Mouse (Mus musculus): ENCODE measurements around the gene Olfr69. TPM values are rescaled to one million over a fixed set of nuclear protein-coding genes. Genes with fewer than 3 reads are reported as not detected.
"Not testable (repeated sequence)": the region's sequence is repeated elsewhere in the genome, so short reads cannot be mapped to it uniquely, and the experiment has no call there.

The Olfr69 gene
- polyA plus RNA-seq, 1 experiment from 2014 or later: not detected

DNA sequence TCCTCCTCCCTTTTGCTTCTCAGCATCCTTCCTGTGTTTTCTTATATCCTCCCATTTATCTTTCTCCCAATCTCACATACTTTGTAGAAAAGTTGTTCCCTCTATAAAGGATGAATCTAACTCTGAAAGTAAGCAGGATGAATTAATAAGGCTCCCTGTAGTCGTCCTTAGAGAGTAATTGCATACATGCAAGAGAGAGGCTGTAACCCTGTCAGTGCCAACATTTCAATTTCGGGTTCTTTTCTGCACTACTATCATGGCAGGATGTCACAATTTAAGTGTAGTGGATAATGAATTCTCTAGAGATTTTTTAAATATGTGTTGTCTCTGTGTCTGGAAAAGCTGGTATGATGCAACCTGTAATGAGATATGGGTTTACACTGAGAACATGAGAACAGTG lies 14.2 kb downstream of the Olfr69 start, which contains the start of gene Olfr630:
Gene Olfr630, minus strand, starts transcription at position 101 of the 400 bp plus-strand sequence.
- Histone ChIP-seq H3K27me3 (ENCODE audit: control insufficient read depth, insufficient read depth, low read depth, low read length) (no peaks in the 10 kb centered on the region), H3K4me1 (ENCODE audit: control insufficient read depth, low read depth, low read length) (no peaks in the 10 kb centered on the region), H3K4me3 (ENCODE audit: low read depth, low read length) (no peak within 1 kb of the TSS), H3K9me3 (replicated peaks; ENCODE audit: control insufficient read depth, low read length) (no peaks in the 10 kb centered on the region), H3K27ac (ENCODE audit: low read length) (no peak within 1 kb of the TSS), H3K36me3 (ENCODE audit: control insufficient read depth, insufficient read depth) (no peaks in the 10 kb centered on the region), H3K4me2 (ENCODE audit: low read depth, low read length) (no peak within 1 kb of the TSS), H3K9ac (ENCODE audit: low read depth, low read length) (no peak within 1 kb of the TSS)
- WGBS (ENCODE audit: insufficient replicate concordance): 32% methylated on average over 2 of the region's 2 CpGs
- ATAC-seq (ENCODE audit: low read depth): no peak

DNA sequence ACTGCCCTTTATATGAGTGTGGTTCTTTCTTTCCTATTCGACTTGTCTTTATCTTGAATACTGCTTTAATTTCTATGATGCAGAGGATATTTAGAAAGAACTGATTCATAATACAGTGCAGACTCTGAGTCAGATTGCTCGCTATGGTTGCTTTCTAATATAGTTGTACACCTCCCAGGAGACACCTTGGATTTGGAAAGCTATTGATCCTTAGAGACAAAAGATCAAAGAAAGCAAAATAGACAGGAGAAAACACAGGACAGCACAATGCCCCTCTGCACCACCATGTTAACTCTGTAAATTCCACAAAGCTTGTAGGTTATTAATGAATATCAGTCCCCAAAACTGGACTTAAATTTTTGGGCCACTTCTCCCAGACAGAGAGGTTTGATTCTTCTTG lies 26.6 kb downstream of the Olfr69 start, which contains the start of gene Olfr629:
Gene Olfr629, minus strand, starts transcription at position 101 of the 400 bp plus-strand sequence.
- 52% methylated on average over 2 of the region's 2 CpGs for whole genome bisulfite sequencing (ENCODE audit: insufficient replicate concordance)
- H3K4me2 ChIP-seq (ENCODE audit: low read depth, low read length): no peak within 1 kb of the TSS
- H3K36me3 ChIP-seq (ENCODE audit: control insufficient read depth, insufficient read depth): no peaks in the 10 kb centered on the region
- no peak within 1 kb of the TSS for H3K4me3 ChIP-seq (ENCODE audit: low read depth, low read length)
- no peaks in the 10 kb centered on the region for H3K4me1 ChIP-seq (ENCODE audit: control insufficient read depth, low read depth, low read length)
- no peak for ATAC-seq (ENCODE audit: low read depth)
- H3K9me3 ChIP-seq (replicated peaks; ENCODE audit: control insufficient read depth, low read length): no peaks in the 10 kb centered on the region
- no peaks in the 10 kb centered on the region for H3K27me3 ChIP-seq (ENCODE audit: control insufficient read depth, insufficient read depth, low read depth, low read length)
- no peak within 1 kb of the TSS for H3K9ac ChIP-seq (ENCODE audit: low read depth, low read length)
- H3K27ac ChIP-seq (ENCODE audit: low read length): no peak within 1 kb of the TSS

DNA sequence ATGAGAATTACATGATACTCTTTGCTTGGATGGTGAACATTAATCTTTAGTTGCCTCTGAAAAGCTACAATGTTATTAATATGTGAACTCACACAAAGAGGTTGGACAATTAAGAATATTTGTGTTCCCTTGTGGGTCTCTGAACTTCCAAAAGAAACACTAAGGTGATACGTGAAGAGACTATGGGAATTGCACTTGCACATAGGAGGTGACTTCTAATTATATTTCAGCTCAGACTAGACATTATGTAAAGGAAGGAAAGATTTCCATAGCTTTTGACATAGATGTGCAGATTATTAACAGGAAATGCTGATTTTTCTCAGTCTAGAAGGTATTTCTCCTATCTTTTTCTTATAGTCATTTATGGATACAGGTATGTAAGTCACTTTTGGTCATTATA lies 41.3 kb downstream of the Olfr69 start, which contains the start of gene Olfr628:
Gene Olfr628, plus strand, starts transcription at position 301 of the 400 bp plus-strand sequence.
- no peak for ATAC-seq (ENCODE audit: low read depth)
- no peak within 1 kb of the TSS for H3K4me2 ChIP-seq (ENCODE audit: low read depth, low read length)
- H3K27ac ChIP-seq (ENCODE audit: low read length): no peak within 1 kb of the TSS
- no peak within 1 kb of the TSS for H3K4me3 ChIP-seq (ENCODE audit: low read depth, low read length)
- no peaks in the 10 kb centered on the region for H3K9me3 ChIP-seq (replicated peaks; ENCODE audit: control insufficient read depth, low read length)
- H3K27me3 ChIP-seq (ENCODE audit: control insufficient read depth, insufficient read depth, low read depth, low read length): no peaks in the 10 kb centered on the region
- no peaks in the 10 kb centered on the region for H3K4me1 ChIP-seq (ENCODE audit: control insufficient read depth, low read depth, low read length)
- H3K36me3 ChIP-seq (ENCODE audit: control insufficient read depth, insufficient read depth): no peaks in the 10 kb centered on the region
- H3K9ac ChIP-seq (ENCODE audit: low read depth, low read length): no peak within 1 kb of the TSS
- 70% methylated on average over 1 of the region's 1 CpGs for WGBS (ENCODE audit: insufficient replicate concordance)

DNA sequence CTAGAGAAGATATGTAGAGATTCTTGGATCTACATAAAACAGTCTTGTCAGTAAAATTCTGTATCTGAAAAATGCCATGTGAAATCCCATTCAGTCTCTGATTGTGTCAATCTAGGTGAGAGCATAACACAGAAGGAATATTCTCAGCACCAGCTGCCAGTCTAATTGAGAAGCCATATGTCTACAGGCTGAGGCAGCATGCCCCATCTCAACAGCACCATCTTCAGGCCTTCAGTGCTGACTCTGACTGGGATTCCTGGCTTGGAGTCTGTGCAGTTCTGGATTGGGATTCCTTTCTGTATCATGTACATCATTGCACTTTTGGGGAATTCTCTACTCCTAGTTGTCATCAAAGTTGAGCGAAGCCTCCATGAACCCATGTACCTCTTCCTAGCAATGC lies 55.0 kb downstream of the Olfr69 start:
- H3K4me1 ChIP-seq (ENCODE audit: control insufficient read depth, low read depth, low read length); ATAC-seq (ENCODE audit: low read depth); H3K9me3 ChIP-seq (replicated peaks; ENCODE audit: control insufficient read depth, low read length); H3K36me3 ChIP-seq (ENCODE audit: control insufficient read depth, insufficient read depth); H3K27ac ChIP-seq (ENCODE audit: low read length); H3K4me2 ChIP-seq (ENCODE audit: low read depth, low read length); H3K27me3 ChIP-seq (ENCODE audit: control insufficient read depth, insufficient read depth, low read depth, low read length); H3K4me3 ChIP-seq (ENCODE audit: low read depth, low read length); H3K9ac ChIP-seq (ENCODE audit: low read depth, low read length): not testable (repeated sequence)
- 75% methylated on average over 1 of the region's 1 CpGs for WGBS (ENCODE audit: insufficient replicate concordance)

Other genes with a start within 250 kb of the Olfr69 start
- gene Olfr612, start 228.9 kb downstream of the Olfr69 start, polyA plus RNA-seq (2015; fragmentation: Nextera tagmentation; extraction: Ambion mirVana): not detected in 2 replicates
- gene Olfr613, start 223.5 kb downstream of the Olfr69 start, polyA plus RNA-seq (2015; fragmentation: Nextera tagmentation; extraction: Ambion mirVana): not detected in 2 replicates
- gene Olfr615, start 215.5 kb downstream of the Olfr69 start, polyA plus RNA-seq (2015; fragmentation: Nextera tagmentation; extraction: Ambion mirVana): not detected in 2 replicates
- not detected in 2 replicates for gene Olfr616, start 202.5 kb downstream of the Olfr69 start, polyA plus RNA-seq (2015; fragmentation: Nextera tagmentation; extraction: Ambion mirVana)
- not detected in 2 replicates for gene Olfr617, start 198.5 kb downstream of the Olfr69 start, polyA plus RNA-seq (2015; fragmentation: Nextera tagmentation; extraction: Ambion mirVana)
- not detected in 2 replicates for gene Olfr618, start 181.5 kb downstream of the Olfr69 start, polyA plus RNA-seq (2015; fragmentation: Nextera tagmentation; extraction: Ambion mirVana)
- gene Olfr619, start 171.0 kb downstream of the Olfr69 start, polyA plus RNA-seq (2015; fragmentation: Nextera tagmentation; extraction: Ambion mirVana): not detected in 2 replicates
- gene Olfr620, start 159.1 kb downstream of the Olfr69 start, polyA plus RNA-seq (2015; fragmentation: Nextera tagmentation; extraction: Ambion mirVana): not detected in 2 replicates
- gene Olfr622, start 128.9 kb downstream of the Olfr69 start, polyA plus RNA-seq (2015; fragmentation: Nextera tagmentation; extraction: Ambion mirVana): not detected in 2 replicates
- gene Olfr623, start 107.9 kb downstream of the Olfr69 start, polyA plus RNA-seq (2015; fragmentation: Nextera tagmentation; extraction: Ambion mirVana): not detected in 2 replicates
- gene Olfr624, start 100.4 kb downstream of the Olfr69 start, polyA plus RNA-seq (2015; fragmentation: Nextera tagmentation; extraction: Ambion mirVana): 0.02 TPM in 2 replicates
- gene Olfr625-ps1, start 88.9 kb downstream of the Olfr69 start, polyA plus RNA-seq (2015; fragmentation: Nextera tagmentation; extraction: Ambion mirVana): not detected in 2 replicates
- gene Olfr243, start 56.9 kb downstream of the Olfr69 start, polyA plus RNA-seq (2015; fragmentation: Nextera tagmentation; extraction: Ambion mirVana): not detected in 2 replicates
- gene Olfr628, start 41.2 kb downstream of the Olfr69 start, polyA plus RNA-seq (2015; fragmentation: Nextera tagmentation; extraction: Ambion mirVana): not detected in 2 replicates
- 0.07 TPM in 1 of 2 replicates, not detected in the other for gene Olfr629, start 26.7 kb downstream of the Olfr69 start, polyA plus RNA-seq (2015; fragmentation: Nextera tagmentation; extraction: Ambion mirVana)
- not detected in 2 replicates for gene Olfr630, start 14.3 kb downstream of the Olfr69 start, polyA plus RNA-seq (2015; fragmentation: Nextera tagmentation; extraction: Ambion mirVana)
- gene Olfr68, start 8.1 kb upstream of the Olfr69 start, polyA plus RNA-seq (2015; fragmentation: Nextera tagmentation; extraction: Ambion mirVana): not detected in 2 replicates
- gene Olfr67, start 20.2 kb upstream of the Olfr69 start, polyA plus RNA-seq (2015; fragmentation: Nextera tagmentation; extraction: Ambion mirVana): not detected in 2 replicates
- 43,947 and 47,652 TPM in 2 replicates for gene Hbb-bt, start 42.4 kb upstream of the Olfr69 start, polyA plus RNA-seq (2015; fragmentation: Nextera tagmentation; extraction: Ambion mirVana)
- 113,562 and 115,549 TPM in 2 replicates for gene Hbb-bs, start 56.5 kb upstream of the Olfr69 start, polyA plus RNA-seq (2015; fragmentation: Nextera tagmentation; extraction: Ambion mirVana)
- gene Hbb-bh2, start 68.9 kb upstream of the Olfr69 start, polyA plus RNA-seq (2015; fragmentation: Nextera tagmentation; extraction: Ambion mirVana): 0.22 TPM in 1 of 2 replicates, not detected in the other
- gene Hbb-bh1, start 71.6 kb upstream of the Olfr69 start, polyA plus RNA-seq (2015; fragmentation: Nextera tagmentation; extraction: Ambion mirVana): 24.9 and 31.8 TPM in 2 replicates
- gene Hbb-y, start 81.6 kb upstream of the Olfr69 start, polyA plus RNA-seq (2015; fragmentation: Nextera tagmentation; extraction: Ambion mirVana): 114 and 115 TPM in 2 replicates
- not detected in 2 replicates for gene Olfr66, start 114.7 kb upstream of the Olfr69 start, polyA plus RNA-seq (2015; fragmentation: Nextera tagmentation; extraction: Ambion mirVana)
- gene Olfr64, start 122.9 kb upstream of the Olfr69 start, polyA plus RNA-seq (2015; fragmentation: Nextera tagmentation; extraction: Ambion mirVana): not detected in 2 replicates
- not detected in 2 replicates for gene Olfr65, start 131.9 kb upstream of the Olfr69 start, polyA plus RNA-seq (2015; fragmentation: Nextera tagmentation; extraction: Ambion mirVana)
- gene Olfr631, start 157.2 kb upstream of the Olfr69 start, polyA plus RNA-seq (2015; fragmentation: Nextera tagmentation; extraction: Ambion mirVana): 0.13 TPM in 1 of 2 replicates, not detected in the other
- 0.18 and 0.29 TPM in 2 replicates for gene Olfr632, start 162.8 kb upstream of the Olfr69 start, polyA plus RNA-seq (2015; fragmentation: Nextera tagmentation; extraction: Ambion mirVana)
- gene Olfr633, start 172.8 kb upstream of the Olfr69 start, polyA plus RNA-seq (2015; fragmentation: Nextera tagmentation; extraction: Ambion mirVana): not detected in 2 replicates
- not detected in 2 replicates for gene Olfr635, start 199.6 kb upstream of the Olfr69 start, polyA plus RNA-seq (2015; fragmentation: Nextera tagmentation; extraction: Ambion mirVana)
- not detected in 2 replicates for gene Olfr638, start 227.2 kb upstream of the Olfr69 start, polyA plus RNA-seq (2015; fragmentation: Nextera tagmentation; extraction: Ambion mirVana)
- not detected in 2 replicates for gene Olfr639, start 245.7 kb upstream of the Olfr69 start, polyA plus RNA-seq (2015; fragmentation: Nextera tagmentation; extraction: Ambion mirVana)

Measured in liver, embryonic 16.5 days (tissue).